Mouse (Mus musculus) intestine, embryonic 15.5 days (tissue): ENCODE measurements around the gene Sema6d. TPM values are rescaled to one million over a fixed set of nuclear protein-coding genes. Genes with fewer than 3 reads are reported as not detected.

Experiments
- ATAC-seq: fragments of 200-750 bp; cut with Nextera tagmentation; 2 replicates; pipeline ENCODE4 v1.8.0; 2017; ENCODE audit warnings: moderate TSS enrichment, moderate library complexity
- H3K27ac ChIP-seq: fragments of 300-500 bp; sonication (generic); 2 replicates; pipeline ENCODE4 v1.5.1; 2015; ENCODE audit warnings: mild to moderate bottlenecking, inconsistent platforms
- H3K27me3 ChIP-seq: fragments of 300-500 bp; sonication (generic); replicated peaks from 2 replicates; pipeline ENCODE4 v1.6.1; 2015; ENCODE audit warnings: inconsistent platforms
- H3K36me3 ChIP-seq: fragments of 300-500 bp; sonication (generic); 2 replicates; pipeline ENCODE4 v1.6.1; 2015; ENCODE audit warnings: inconsistent platforms
- H3K4me1 ChIP-seq: fragments of 300-500 bp; sonication (generic); replicated peaks from 2 replicates; pipeline ENCODE4 v1.6.1; 2015; ENCODE audit warnings: inconsistent platforms
- H3K4me2 ChIP-seq: fragments of 300-500 bp; sonication (generic); replicated peaks from 2 replicates; pipeline ENCODE4 v1.6.1; 2015; ENCODE audit warnings: mild to moderate bottlenecking, inconsistent platforms
- H3K4me3 ChIP-seq: fragments of 300-500 bp; sonication (generic); replicated peaks from 2 replicates; pipeline ENCODE4 v1.5.1; 2015; ENCODE audit warnings: inconsistent platforms
- H3K9ac ChIP-seq: fragments of 300-500 bp; sonication (generic); 2 replicates; pipeline ENCODE4 v1.6.1; 2015; ENCODE audit warnings: inconsistent platforms
- H3K9me3 ChIP-seq: fragments of 300-500 bp; sonication (generic); 2 replicates; pipeline ENCODE4 v1.6.1; 2016; ENCODE audit warnings: inconsistent platforms
- WGBS: fragments of 180-500 bp; shearing (Covaris S2); methylation state at CpG from one replicate; pipeline ENCODE4 v1.1.7; 2015; 5-methylcytosine and 5-hydroxymethylcytosine counted together
- polyA plus RNA-seq: library from polyadenylated mRNA; unstranded; fragments of >200 nt; fragmentation: Nextera tagmentation; extraction: Ambion mirVana; gene quantifications from 2 replicates; pipeline ENCODE4 v1.2.1, GENCODE M21; 2015

Sema6d gene
- polyA plus RNA-seq, 1 experiment from 2014 or later, result 11.9 TPM

DNA sequence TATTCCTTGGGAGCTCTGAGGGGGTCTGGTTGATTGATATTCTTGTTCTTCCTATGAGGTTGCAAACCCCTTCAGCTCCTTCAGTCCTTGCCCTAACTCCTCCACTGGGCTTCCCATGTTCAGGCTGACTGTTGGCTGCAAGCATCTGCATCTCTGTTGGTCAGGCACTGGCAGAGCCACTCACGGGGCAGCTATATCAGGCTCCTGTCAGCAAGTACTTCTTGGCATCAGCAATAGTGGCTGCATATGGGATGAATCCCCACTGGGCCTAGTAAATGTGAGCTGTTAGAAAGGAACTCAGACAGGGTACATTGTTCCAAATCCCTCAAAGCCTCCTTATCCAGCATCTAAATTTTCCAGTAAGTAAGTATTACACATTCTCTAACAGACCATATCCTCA, 30.6 kb downstream of the Sema6d start:
- no peaks in the 10 kb centered on the region for H3K9me3 ChIP-seq
- H3K36me3 ChIP-seq, result no peaks in the 10 kb centered on the region
- no peak overlapping the region for H3K9ac ChIP-seq
- ATAC-seq, result no peak
- H3K4me2 ChIP-seq, result no peak overlapping the region
- no peak overlapping the region for H3K27ac ChIP-seq
- no peaks in the 10 kb centered on the region for H3K4me1 ChIP-seq
- no peak overlapping the region for H3K4me3 ChIP-seq
- WGBS, result 89% methylated on average over 1 of the region's 1 CpGs
- H3K27me3 ChIP-seq, result no peaks in the 10 kb centered on the region

DNA sequence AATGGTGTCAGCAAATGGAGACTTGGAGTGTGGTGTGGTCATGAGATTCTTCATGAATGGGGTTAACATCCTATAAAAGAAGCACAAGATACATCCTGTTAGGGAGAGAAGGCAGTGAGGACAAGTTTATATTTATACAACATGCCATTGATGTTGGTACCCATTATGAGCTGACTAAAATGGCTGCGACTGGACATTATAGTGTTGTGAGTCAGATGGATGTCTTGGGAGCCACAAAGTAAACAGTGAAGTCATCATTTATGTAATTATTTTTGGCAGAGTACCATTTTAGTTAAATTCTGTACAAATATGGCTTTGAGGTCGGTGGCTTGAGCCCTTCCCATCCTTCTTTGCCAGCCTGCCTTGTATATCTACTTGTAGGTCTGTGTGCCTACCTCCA, 31.8 kb downstream of the Sema6d start:
- H3K27ac ChIP-seq, result no peak overlapping the region
- 52% methylated on average over 2 of the region's 2 CpGs for WGBS
- no peaks in the 10 kb centered on the region for H3K4me1 ChIP-seq
- no peak overlapping the region for H3K4me2 ChIP-seq
- no peak overlapping the region for H3K9ac ChIP-seq
- no peak overlapping the region for H3K4me3 ChIP-seq
- H3K9me3 ChIP-seq, result no peaks in the 10 kb centered on the region
- no peak for ATAC-seq
- H3K36me3 ChIP-seq, result no peaks in the 10 kb centered on the region
- no peaks in the 10 kb centered on the region for H3K27me3 ChIP-seq

DNA sequence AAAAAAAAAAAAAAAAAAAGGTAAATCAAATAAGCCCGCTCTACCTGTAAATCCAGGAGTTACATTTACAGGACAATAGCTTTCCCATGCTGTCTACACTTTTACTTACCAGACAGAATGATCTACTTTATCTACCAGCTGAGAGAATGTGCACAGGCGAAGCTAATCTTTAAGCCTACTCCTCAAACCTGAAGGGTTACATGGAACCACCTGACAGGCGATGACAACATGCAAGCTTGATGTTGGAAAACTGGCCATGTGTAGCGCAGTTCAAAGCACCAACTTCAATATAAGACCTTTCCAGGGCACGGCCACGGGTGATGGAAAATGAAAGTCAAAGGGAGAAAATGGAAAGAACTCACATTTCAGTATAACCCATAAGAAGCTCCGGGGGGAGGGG, 35.7 kb downstream of the Sema6d start:
- ATAC-seq, result no peak
- no peaks in the 10 kb centered on the region for H3K4me1 ChIP-seq
- H3K4me3 ChIP-seq, result no peak overlapping the region
- no peaks in the 10 kb centered on the region for H3K36me3 ChIP-seq
- WGBS, result 86% methylated on average over 7 of the region's 7 CpGs
- no peak overlapping the region for H3K27ac ChIP-seq
- H3K4me2 ChIP-seq, result no peak overlapping the region
- no peaks in the 10 kb centered on the region for H3K9me3 ChIP-seq
- H3K9ac ChIP-seq, result no peak overlapping the region
- H3K27me3 ChIP-seq, result no peaks in the 10 kb centered on the region

DNA sequence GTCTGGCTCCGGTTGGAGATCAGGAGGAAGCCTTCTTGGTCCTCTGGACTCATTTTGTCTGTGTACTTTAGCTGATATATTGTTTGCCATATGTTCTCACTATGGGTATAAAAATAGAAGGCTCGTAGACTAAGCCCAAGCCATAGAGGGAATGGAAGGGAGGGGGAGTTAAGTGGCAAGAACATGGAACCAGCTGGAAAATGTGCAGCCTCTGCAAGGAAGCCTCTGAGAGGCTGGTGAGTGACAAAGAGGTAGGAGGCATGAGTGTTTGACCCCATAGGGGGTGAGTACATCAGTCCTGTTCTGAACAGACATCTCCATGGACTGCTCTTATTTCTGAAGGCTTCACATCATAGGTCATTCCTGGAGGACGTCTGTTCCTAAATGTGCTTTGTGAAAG, 37.1 kb downstream of the Sema6d start:
- no peaks in the 10 kb centered on the region for H3K4me1 ChIP-seq
- H3K4me3 ChIP-seq, result no peak overlapping the region
- no peak overlapping the region for H3K9ac ChIP-seq
- H3K27me3 ChIP-seq, result no peaks in the 10 kb centered on the region
- WGBS, result 39% methylated on average over 3 of the region's 3 CpGs
- no peak overlapping the region for H3K4me2 ChIP-seq
- H3K9me3 ChIP-seq, result no peaks in the 10 kb centered on the region
- no peak overlapping the region for H3K27ac ChIP-seq
- no peaks in the 10 kb centered on the region for H3K36me3 ChIP-seq
- no peak for ATAC-seq

DNA sequence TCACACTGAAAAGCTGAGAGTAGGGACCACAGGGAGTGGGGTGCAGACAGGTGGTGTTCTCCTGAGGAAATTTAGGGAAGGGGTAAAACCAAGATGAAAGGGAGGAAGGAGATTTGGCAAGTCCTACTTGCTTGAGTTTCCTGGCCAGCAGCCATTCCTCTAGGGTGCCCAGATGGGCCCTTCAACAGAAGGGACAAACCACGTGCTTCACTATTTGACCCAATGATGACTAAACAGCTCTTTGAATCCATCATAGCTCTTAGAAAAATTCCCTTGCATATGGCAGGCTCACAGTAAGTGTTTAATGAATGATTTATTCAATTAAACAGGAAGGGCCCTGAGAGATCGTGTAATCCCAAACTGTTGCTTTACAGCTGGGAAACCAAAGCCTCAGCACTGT, 41.1 kb downstream of the Sema6d start:
- H3K36me3 ChIP-seq, result no peaks in the 10 kb centered on the region
- no peak overlapping the region for H3K4me2 ChIP-seq
- H3K27ac ChIP-seq, result no peak overlapping the region
- H3K4me1 ChIP-seq, result no peaks in the 10 kb centered on the region
- 57% methylated on average over 2 of the region's 2 CpGs for WGBS
- no peaks in the 10 kb centered on the region for H3K27me3 ChIP-seq
- H3K4me3 ChIP-seq, result no peak overlapping the region
- no peak overlapping the region for H3K9ac ChIP-seq
- ATAC-seq, result no peak
- H3K9me3 ChIP-seq, result no peaks in the 10 kb centered on the region

DNA sequence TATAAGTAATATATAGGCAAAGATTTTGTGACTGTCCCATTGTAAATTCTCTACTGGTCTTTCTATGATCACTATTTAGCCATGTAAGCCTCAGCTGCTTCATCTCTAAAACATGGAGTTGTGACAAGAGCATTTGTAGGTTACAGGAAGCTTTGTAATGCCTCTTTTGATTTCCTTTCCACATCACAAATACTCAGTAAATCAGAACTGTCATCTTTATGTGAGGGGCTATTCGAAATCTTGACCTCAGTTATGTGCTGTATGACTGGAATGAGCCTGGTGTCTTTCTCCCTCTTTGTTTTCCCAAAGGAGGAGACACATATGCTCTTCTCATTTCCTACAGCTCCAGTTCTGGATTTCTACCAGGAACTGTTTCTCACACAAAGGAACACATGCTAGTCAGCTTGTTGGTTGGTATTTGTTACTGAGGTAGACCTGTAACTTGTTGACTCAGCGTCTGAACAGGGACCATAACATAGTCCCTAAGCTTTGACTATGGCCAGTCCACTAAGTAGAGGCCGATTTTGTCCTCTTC, 51.8 kb downstream of the Sema6d start:
- no peak for ATAC-seq
- Histone ChIP-seq H3K9me3 (no peaks in the 10 kb centered on the region), H3K27ac (no peak overlapping the region), H3K27me3 (no peaks in the 10 kb centered on the region), H3K4me2 (no peak overlapping the region), H3K4me3 (no peak overlapping the region), H3K9ac (no peak overlapping the region), H3K4me1 (no peaks in the 10 kb centered on the region), H3K36me3 (no peaks in the 10 kb centered on the region)
- WGBS, result 68% methylated on average over 3 of the region's 3 CpGs

DNA sequence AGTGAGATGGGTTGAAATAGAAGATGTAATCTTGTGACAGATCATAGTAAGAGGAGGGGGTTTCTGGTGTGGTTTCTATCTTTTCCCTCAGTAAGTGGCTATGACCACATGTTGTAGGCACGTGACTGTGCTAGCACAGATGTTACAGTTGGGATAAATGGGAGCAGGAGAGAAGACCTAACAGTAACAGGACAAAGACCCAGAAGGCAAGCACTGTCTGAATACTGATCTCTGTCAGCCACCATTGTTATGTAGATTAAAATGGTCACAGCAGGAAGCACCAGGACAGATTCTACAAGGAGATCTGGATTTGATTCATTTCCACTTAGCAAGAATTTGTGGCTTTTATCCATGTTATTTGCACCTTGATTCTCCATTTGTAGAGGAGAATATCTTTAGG, 55.8 kb downstream of the Sema6d start:
- 52% methylated on average over 1 of the region's 1 CpGs for WGBS
- Histone ChIP-seq H3K9ac (no peak overlapping the region), H3K4me3 (no peak overlapping the region), H3K36me3 (no peaks in the 10 kb centered on the region), H3K4me1 (no peaks in the 10 kb centered on the region), H3K27me3 (no peaks in the 10 kb centered on the region), H3K4me2 (no peak overlapping the region), H3K9me3 (no peaks in the 10 kb centered on the region), H3K27ac (no peak overlapping the region)
- ATAC-seq, result no peak

DNA sequence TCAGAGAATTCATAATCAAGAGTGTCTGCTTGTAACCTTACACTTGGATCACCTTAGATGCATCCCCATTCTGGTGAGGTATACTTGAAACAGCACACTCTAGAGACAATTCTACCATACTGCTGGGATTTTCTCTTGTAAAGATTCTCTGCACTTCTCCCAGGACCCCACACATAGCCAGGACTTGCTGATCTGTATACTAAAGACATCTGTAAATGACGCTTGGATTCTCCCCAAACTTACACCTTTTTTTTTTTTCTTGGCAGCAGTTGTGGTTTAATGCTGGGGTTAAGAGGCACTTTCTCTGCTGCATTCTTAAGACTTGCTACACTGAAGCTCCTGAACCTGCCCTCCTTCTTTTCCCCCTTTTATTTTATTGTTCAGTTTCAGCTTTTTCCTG, 68.4 kb downstream of the Sema6d start:
- Histone ChIP-seq H3K4me3 (no peak overlapping the region), H3K27me3 (no peaks in the 10 kb centered on the region), H3K4me1 (no peaks in the 10 kb centered on the region), H3K36me3 (no peaks in the 10 kb centered on the region), H3K9ac (no peak overlapping the region), H3K9me3 (no peaks in the 10 kb centered on the region), H3K27ac (no peak overlapping the region), H3K4me2 (no peak overlapping the region)
- no peak for ATAC-seq
- 45% methylated on average over 1 of the region's 1 CpGs for WGBS

GRCm38 (mm10) chr2:124162001-124162599, 72.3 kb downstream of the Sema6d start:
- no peaks in the 10 kb centered on the region for H3K4me1 ChIP-seq
- H3K9me3 ChIP-seq, result no peaks in the 10 kb centered on the region
- H3K27ac ChIP-seq, result no peak overlapping the region
- H3K4me2 ChIP-seq, result no peak overlapping the region
- H3K27me3 ChIP-seq, result no peaks in the 10 kb centered on the region
- H3K9ac ChIP-seq, result no peak overlapping the region
- no peak for ATAC-seq
- H3K36me3 ChIP-seq, result no peaks in the 10 kb centered on the region
- H3K4me3 ChIP-seq, result no peak overlapping the region
- WGBS, result 59% methylated on average over 7 of the region's 7 CpGs

DNA sequence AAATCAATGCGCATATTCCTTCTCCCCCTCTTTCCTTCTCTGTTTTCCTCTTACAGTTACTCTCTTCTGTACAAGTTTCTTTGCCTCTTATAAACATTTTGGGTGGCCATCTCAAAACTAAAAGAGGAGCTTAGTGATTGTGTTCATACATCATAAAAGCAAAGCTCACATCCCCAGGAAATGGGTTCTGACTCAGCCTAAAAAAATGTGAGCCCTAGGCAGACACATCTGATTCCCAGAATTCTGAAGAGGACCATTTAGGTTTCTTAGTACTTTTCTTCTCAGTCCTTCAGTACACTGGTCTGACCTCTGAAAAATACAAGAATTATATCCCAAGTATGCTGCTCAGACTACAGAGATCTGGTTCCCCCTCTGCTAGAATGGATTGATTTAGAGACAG, 78.6 kb downstream of the Sema6d start:
- H3K4me1 ChIP-seq, result no peaks in the 10 kb centered on the region
- H3K4me2 ChIP-seq, result no peak overlapping the region
- no peak overlapping the region for H3K27ac ChIP-seq
- H3K27me3 ChIP-seq, result no peaks in the 10 kb centered on the region
- H3K9me3 ChIP-seq, result no peaks in the 10 kb centered on the region
- H3K9ac ChIP-seq, result no peak overlapping the region
- H3K36me3 ChIP-seq, result no peaks in the 10 kb centered on the region
- ATAC-seq, result no peak
- 95% methylated on average over 1 of the region's 1 CpGs for WGBS
- no peak overlapping the region for H3K4me3 ChIP-seq

DNA sequence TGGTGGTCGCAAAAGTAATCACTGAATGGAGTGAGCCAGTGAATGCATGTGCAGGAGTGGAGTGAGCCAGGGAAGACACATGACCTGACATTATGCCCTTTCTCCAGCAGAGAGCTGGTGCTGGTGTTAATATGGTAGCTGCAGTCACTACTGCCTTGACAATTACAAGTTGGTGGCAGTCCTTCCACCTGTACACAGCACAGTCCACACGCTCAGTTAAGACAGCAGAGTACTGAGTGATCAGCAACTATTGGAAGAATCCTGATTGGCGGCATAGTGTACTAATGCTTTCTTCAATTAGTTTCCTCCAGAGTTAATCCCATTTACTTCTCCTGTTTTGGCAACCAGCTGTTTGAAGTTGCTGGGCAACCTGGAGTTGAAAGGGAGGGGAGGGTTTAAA, 81.9 kb downstream of the Sema6d start:
- 77% methylated on average over 3 of the region's 3 CpGs for WGBS
- ATAC-seq, result no peak
- Histone ChIP-seq H3K4me3 (no peak overlapping the region), H3K27ac (no peak overlapping the region), H3K27me3 (no peaks in the 10 kb centered on the region), H3K4me2 (no peak overlapping the region), H3K4me1 (no peaks in the 10 kb centered on the region), H3K9me3 (no peaks in the 10 kb centered on the region), H3K36me3 (no peaks in the 10 kb centered on the region), H3K9ac (no peak overlapping the region)

GRCm38 (mm10) chr2:124176265-124176664, 86.5 kb downstream of the Sema6d start:
- Histone ChIP-seq H3K4me2 (no peak overlapping the region), H3K4me1 (no peaks in the 10 kb centered on the region), H3K27me3 (no peaks in the 10 kb centered on the region), H3K36me3 (no peaks in the 10 kb centered on the region), H3K9me3 (no peaks in the 10 kb centered on the region), H3K4me3 (no peak overlapping the region), H3K9ac (no peak overlapping the region), H3K27ac (no peak overlapping the region)
- no peak for ATAC-seq
- WGBS, result 32% methylated on average over 1 of the region's 1 CpGs

GRCm38 (mm10) chr2:124176711-124177169, 87.0 kb downstream of the Sema6d start:
- Histone ChIP-seq H3K27ac (no peak overlapping the region), H3K36me3 (no peaks in the 10 kb centered on the region), H3K4me1 (no peaks in the 10 kb centered on the region), H3K27me3 (no peaks in the 10 kb centered on the region), H3K4me3 (no peak overlapping the region), H3K4me2 (no peak overlapping the region), H3K9me3 (no peaks in the 10 kb centered on the region), H3K9ac (no peak overlapping the region)
- ATAC-seq, result no peak
- 70% methylated on average over 4 of the region's 4 CpGs for WGBS
